Mouse (Mus musculus) thymus, adult 18-20 months (tissue): ENCODE results near the gene Mtus2.
"Not testable (repeated sequence)": the region's sequence is repeated elsewhere in the genome, so short reads cannot be mapped to it uniquely, and the experiment has no call there.

Source experiments
- DNase-seq, 2 experiments: peaks; one replicate each; pipeline ENCODE4 v3.0.0; 2022; ENCODE audit warnings: mixed read lengths in 2 of 2

The Mtus2 gene

GRCm38 (mm10) chr5:148287529-148287928, 330.4 kb downstream of the Mtus2 start:
- DNase-seq = no peak

GRCm38 (mm10) chr5:148288804-148289203, 331.7 kb downstream of the Mtus2 start:
- no peak for DNase-seq

GRCm38 (mm10) chr5:148289951-148290350, 332.8 kb downstream of the Mtus2 start:
- DNase-seq = no peak

DNA sequence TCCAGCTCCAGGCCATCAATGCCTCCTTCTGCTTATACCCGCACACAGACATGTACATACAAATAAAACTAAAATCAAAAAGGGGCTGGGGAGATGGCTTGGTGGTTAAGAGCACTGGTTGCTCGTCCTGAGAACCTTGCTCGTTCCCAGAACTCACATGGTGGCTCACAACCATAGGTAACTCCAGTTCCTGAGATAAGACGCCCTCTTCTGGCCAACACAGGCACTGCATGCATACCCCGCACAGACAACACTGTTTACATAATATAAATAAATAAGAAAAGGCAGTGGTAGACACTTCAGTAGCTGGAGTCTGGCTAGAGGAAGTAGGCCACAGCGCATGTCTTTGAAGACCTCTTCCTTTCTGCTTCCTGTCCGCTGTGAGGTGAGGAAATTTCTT, 335.7 kb downstream of the Mtus2 start:
- DNase-seq = no peak

GRCm38 (mm10) chr5:148293346-148293745, 336.2 kb downstream of the Mtus2 start:
- DNase-seq = no peak

GRCm38 (mm10) chr5:148302968-148303367, 345.8 kb downstream of the Mtus2 start:
- no peak for DNase-seq

- no peak for DNase-seq
Measured at GRCm38 (mm10) chr5:148304112-148304511, 347.0 kb downstream of the Mtus2 start.

DNA sequence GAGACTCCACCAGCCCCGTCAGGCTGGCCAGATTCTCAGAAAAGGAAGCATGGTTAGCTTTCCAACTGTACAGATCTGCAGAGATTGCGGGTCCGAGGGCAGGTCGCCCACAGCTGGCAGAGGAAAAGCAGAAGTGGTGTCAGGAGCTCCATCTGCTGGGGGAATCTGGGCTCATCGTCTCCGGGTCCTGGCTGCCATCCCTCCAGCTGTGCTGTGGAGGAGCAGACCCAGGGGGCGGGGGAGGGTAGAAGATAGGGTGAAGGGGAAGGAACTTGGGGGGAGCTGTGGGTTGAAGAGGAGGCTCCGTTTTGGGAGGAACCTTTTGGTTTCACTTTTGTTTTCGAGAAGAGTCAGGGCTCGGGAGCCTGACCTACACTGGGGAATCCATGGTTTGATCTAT, 353.7 kb downstream of the Mtus2 start:
- peak; percentile 29 to 31 for DNase-seq

GRCm38 (mm10) chr5:148312443-148312842, 355.3 kb downstream of the Mtus2 start:
- no peak for DNase-seq

GRCm38 (mm10) chr5:148314931-148315330, 357.8 kb downstream of the Mtus2 start:
- no peak for DNase-seq

DNA sequence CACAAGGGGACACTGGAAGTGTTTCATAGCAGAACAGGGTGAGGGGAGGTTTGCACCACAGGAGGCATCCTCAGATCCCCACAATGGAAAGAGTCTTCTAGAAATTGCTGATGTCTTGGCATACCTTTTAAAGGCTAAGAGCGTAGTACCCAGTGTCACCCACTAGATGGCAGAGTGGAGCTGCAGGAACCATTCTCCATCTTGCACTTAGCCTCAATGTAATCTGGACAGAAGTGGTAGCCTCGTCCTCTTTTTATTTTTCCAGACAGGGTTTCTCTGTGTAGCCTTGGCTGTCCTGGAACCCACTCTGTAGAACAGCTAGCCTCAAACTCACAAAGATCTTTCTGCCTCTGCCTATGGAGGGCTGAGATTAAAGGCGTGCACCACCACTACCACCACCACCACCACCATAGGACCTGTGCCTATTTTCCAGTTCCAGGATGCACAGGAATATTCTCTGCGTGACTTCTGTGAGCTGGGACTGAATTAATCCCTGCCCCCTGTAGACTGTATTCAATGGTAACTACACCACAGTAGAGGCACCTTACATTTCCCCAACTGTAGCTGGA, 368.3 kb downstream of the Mtus2 start:
- DNase-seq = no peak

GRCm38 (mm10) chr5:148326295-148326694, 369.2 kb downstream of the Mtus2 start:
- DNase-seq = not testable (repeated sequence)

- DNase-seq = no peak
Measured at GRCm38 (mm10) chr5:148328982-148329381, 371.9 kb downstream of the Mtus2 start.

GRCm38 (mm10) chr5:148331229-148331776, 374.2 kb downstream of the Mtus2 start:
- DNase-seq = no peak

- DNase-seq = peak in 1 of 2 experiments; percentile 32
Measured at GRCm38 (mm10) chr5:148331926-148332621, 375.0 kb downstream of the Mtus2 start.

DNA sequence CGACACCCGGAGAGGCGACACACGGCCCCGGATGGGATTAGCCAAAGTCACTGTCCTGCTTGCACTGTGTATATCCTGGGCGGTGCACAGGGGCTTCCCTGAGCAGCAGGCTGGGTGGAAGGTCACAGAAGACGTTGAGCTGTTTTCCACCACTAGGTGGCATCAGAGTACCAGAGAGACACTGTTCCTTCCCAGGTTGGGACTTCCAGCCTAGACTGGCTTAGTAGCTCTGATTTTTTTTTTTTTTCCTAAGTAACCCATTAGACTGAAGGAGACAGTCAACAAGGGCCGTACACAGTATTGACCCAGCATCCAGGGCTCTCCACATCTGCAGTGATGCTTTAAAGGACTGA, 375.5 kb downstream of the Mtus2 start:
- DNase-seq = peak in 1 of 2 experiments; percentile 19

DNA sequence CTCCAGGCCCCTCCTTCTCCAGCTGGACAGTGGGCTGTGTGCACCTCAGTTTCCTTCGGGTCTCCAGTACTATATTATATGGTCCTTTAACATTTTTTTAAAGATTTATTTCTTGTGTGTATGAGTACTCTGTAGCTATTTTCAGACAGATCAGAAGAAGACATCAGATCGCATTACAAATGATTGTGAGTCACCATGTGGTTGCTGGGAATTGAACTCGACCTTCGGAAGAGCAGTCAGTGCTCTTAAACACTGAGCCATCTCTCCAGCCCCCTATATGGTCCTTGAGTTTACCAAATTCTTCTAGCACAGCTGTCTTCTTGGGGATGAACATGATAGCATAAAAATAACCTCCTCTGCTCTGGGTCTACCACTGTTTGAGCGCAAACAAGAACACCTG, 382.0 kb downstream of the Mtus2 start:
- no peak for DNase-seq

- DNase-seq = no peak
Measured at GRCm38 (mm10) chr5:148342061-148342741, 385.1 kb downstream of the Mtus2 start.

DNA sequence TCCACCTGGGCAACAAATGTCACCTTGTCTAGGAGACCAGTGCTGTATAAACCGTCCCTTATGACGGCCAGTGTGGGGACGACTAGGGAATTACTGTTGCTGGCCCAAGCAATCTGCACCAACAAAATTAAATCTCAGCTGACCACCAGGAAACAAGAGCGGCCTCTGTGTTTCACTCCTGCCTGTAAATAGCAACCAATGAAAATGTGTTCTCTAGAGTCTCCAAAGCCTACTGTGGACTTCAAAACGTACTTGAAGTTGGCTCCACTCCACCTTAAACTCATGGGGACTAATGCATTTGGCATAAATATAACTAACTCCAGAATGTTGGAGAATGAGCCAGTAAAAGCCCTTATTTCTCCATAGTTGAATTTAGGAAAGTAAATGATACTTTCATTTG, 387.3 kb downstream of the Mtus2 start:
- no peak for DNase-seq

DNA sequence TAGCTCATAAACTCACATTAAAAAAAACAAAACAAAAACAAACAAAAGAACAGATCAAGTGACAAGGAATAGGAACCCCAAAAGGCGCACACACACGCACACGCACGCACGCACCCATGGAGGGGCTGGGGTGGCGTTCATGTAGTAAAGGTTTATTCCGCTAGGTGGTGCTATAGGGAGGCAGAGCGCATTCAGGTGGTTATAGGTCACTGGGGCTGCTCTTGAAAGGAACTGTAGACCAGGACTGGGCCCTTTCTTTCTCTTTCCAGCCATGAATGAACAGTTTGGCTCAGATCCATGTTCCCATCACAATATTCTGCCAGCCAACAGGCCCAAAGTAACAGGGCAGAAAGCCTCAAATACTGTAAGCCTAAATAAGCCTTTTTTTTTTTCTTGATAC, 389.4 kb downstream of the Mtus2 start:
- no peak for DNase-seq

DNA sequence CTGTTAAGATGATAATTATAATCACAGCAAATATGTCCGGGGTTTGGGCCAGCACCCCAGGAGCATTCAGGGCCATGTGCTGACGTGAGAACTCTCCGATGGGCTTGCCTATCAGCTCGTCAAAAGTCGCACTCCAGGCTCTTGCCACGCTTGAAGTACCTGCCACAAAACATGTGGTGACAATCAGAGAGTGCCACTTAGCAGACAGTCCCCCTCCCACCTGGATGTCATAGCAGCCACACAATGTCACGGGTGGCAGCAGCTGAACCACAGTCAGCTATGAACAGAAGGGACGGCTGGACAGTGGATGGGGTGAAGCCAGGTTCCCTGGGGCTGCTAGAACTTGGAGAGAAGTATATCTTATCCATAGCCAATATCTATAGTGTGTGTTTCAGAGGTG, 391.0 kb downstream of the Mtus2 start:
- DNase-seq = no peak

DNA sequence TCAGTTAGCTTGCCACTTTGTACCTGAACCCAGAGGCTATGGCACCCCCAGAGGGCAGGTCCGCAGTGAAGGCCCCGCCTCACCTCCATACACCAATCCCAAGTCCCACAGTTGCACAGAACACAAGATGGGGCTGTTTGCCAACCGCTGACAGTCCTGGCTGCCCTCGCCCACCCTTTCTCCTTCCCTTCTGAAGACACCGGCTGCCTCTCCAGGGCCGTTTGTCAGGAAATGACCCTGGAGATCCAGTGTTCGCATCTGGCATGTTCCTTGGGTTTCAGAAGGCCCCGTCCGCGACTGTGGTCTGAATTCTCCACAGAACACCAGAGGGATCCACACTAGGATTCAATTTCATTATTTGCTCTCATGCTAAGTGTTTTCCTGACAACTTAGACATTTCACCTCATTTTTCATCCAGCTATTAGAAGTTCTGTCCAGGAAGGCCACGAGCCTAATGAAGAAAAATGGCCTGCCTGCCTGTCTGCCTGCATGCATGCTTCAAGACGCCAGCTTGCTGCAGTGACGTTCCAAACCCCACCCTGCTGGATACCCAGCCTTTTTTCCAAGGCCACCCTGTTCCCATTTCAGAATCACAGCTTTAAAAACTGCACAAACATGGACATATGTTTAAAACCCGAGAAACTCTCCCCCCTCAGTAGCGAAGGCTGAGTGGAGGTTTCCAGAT, 392.3 kb downstream of the Mtus2 start:
- no peak for DNase-seq

GRCm38 (mm10) chr5:148353429-148353828, 396.3 kb downstream of the Mtus2 start:
- DNase-seq = no peak
